Mouse (Mus musculus): Measurements from ENCODE around the gene Macf1.

Macf1 gene

GRCm38 (mm10) chr4:123598519-123599228 lies 85.5 kb downstream of the Macf1 start:
- no peak for DNase-seq (ENCODE audit: low read depth, low spot score)

GRCm38 (mm10) chr4:123594381-123594806 lies 89.8 kb downstream of the Macf1 start:
- no peak for DNase-seq (ENCODE audit: low read depth, low spot score)

GRCm38 (mm10) chr4:123593664-123594063 lies 90.5 kb downstream of the Macf1 start:
- no peak for DNase-seq (ENCODE audit: low read depth, low spot score)

- DNase-seq (ENCODE audit: low read depth, low spot score), result no peak
These were observed 92.1 kb downstream of the Macf1 start for GRCm38 (mm10) chr4:123592046-123592445.

GRCm38 (mm10) chr4:123591026-123591635 lies 93.0 kb downstream of the Macf1 start:
- DNase-seq (ENCODE audit: low read depth, low spot score), result no peak

- no peak for DNase-seq (ENCODE audit: low read depth, low spot score)
These were observed 94.7 kb downstream of the Macf1 start for GRCm38 (mm10) chr4:123589496-123589895.

- DNase-seq (ENCODE audit: low read depth, low spot score), result peak; percentile 67
These were observed 95.5 kb downstream of the Macf1 start for GRCm38 (mm10) chr4:123588353-123589301.

GRCm38 (mm10) chr4:123587616-123588015 lies 96.5 kb downstream of the Macf1 start:
- no peak for DNase-seq (ENCODE audit: low read depth, low spot score)

GRCm38 (mm10) chr4:123584720-123585093 lies 99.5 kb downstream of the Macf1 start:
- DNase-seq (ENCODE audit: low read depth, low spot score), result no peak

- DNase-seq (ENCODE audit: low read depth, low spot score), result no peak
These were observed 100.0 kb downstream of the Macf1 start for GRCm38 (mm10) chr4:123584084-123584719.

- no peak for DNase-seq (ENCODE audit: low read depth, low spot score)
These were observed 106.6 kb downstream of the Macf1 start for GRCm38 (mm10) chr4:123577469-123578088.

GRCm38 (mm10) chr4:123572434-123573336 lies 111.5 kb downstream of the Macf1 start:
- peak; percentile 49 for DNase-seq (ENCODE audit: low read depth, low spot score)

- DNase-seq (ENCODE audit: low read depth, low spot score), result no peak
These were observed 112.3 kb downstream of the Macf1 start for GRCm38 (mm10) chr4:123571869-123572268.

GRCm38 (mm10) chr4:123565291-123565861 lies 118.8 kb downstream of the Macf1 start:
- DNase-seq (ENCODE audit: low read depth, low spot score), result peak; percentile 18

GRCm38 (mm10) chr4:123564051-123564791 lies 119.9 kb downstream of the Macf1 start:
- DNase-seq (ENCODE audit: low read depth, low spot score), result peak; percentile 53

GRCm38 (mm10) chr4:123562177-123562815 lies 121.9 kb downstream of the Macf1 start:
- DNase-seq (ENCODE audit: low read depth, low spot score), result no peak

- DNase-seq (ENCODE audit: low read depth, low spot score), result no peak
These were observed 123.3 kb downstream of the Macf1 start for GRCm38 (mm10) chr4:123560896-123561295.

- no peak for DNase-seq (ENCODE audit: low read depth, low spot score)
These were observed 125.7 kb downstream of the Macf1 start for GRCm38 (mm10) chr4:123558496-123558895.

- DNase-seq (ENCODE audit: low read depth, low spot score), result no peak
These were observed 128.9 kb downstream of the Macf1 start for GRCm38 (mm10) chr4:123555251-123555650.

Data from ES-CJ7 (cell line).